Mouse (Mus musculus): ENCODE measurements around the gene Pitpnm2. TPM values are rescaled to one million over a fixed set of nuclear protein-coding genes. Genes with fewer than 3 reads are reported as not detected.

The Pitpnm2 gene
- polyA plus RNA-seq, 1 experiment: 0.66 TPM

DNA sequence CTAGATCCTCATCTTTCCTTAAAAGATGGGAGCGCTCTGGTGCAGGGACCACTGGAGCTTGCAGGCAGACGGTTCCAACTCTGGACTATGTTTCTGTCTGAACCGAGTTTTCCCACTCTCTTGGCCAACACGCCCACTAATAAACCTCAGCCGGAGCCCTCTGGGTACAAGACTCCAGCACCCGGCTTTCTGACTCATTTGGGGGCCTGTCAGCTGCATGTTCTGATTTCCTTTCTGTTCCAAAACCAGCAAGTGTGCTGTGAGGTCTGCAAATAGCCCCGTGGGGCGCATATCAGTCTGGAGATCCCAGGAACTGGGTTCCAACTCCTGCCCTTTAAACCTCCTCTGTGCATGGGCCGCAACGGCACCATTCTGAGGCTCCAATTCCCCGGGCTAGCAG is 86.1 kb downstream of the Pitpnm2 start:
- no peak for TF ChIP-seq CTCF (IDR thresholded peaks at IDR 0.05; ENCODE audit: low read depth, low read length)
- no peak for TF ChIP-seq POLR2A (IDR thresholded peaks at IDR 0.05; ENCODE audit: borderline replicate concordance, low read depth, low read length)
- H3K27ac ChIP-seq (ENCODE audit: insufficient read depth, low read depth, low read length): no peak overlapping the region
- H3K4me1 ChIP-seq (ENCODE audit: control insufficient read depth, insufficient read depth, low read length): peaks cover 8% of the 10 kb centered on the region
- no peak overlapping the region for H3K4me3 ChIP-seq (ENCODE audit: insufficient read depth, low read length)

DNA sequence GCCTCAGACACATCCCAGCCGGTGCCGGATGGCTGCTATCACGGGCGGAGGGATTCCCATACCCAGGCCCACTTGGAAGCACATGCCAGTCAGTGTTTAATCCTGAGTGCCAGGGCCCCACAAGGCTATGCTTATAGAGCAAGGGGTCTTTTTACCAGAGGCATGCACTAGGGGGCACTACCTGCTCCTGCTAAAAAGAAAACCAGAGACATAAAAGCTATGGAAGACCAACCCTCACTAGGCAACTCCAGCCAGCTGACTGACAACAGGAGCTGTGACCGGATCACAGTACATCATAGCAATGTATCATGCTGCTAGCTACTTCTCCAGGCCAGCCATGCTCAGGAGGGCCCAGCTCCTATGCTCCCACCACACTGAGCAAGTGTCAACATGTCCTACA is 87.0 kb downstream of the Pitpnm2 start:
- no peak overlapping the region for H3K27ac ChIP-seq (ENCODE audit: insufficient read depth, low read depth, low read length)
- H3K4me3 ChIP-seq (ENCODE audit: insufficient read depth, low read length): no peak overlapping the region
- peaks cover 8% of the 10 kb centered on the region for H3K4me1 ChIP-seq (ENCODE audit: control insufficient read depth, insufficient read depth, low read length)
- peak; percentile 3; the same call in 1 of the 2 replicates for TF ChIP-seq CTCF (IDR thresholded peaks at IDR 0.05; ENCODE audit: low read depth, low read length)
- no peak for TF ChIP-seq POLR2A (IDR thresholded peaks at IDR 0.05; ENCODE audit: borderline replicate concordance, low read depth, low read length)

DNA sequence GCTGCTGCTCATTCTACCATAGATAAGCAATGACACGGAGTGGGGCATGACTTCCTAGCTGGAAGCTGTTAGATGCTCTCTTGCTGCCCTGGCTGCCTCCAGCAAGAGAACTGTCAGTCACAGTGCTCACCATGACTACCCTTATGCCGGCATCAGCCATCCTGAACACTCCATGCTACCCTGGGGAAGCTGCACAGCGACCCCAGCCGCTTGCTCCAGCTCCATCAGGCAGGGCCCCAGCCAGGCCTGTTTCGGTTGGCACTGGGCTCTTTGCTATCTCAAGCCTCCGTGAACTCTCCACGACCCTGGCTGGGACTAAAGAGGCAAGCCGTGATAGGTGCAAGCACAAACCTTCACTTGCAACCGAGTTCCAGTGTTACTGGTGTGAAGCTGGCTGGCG is 87.7 kb downstream of the Pitpnm2 start:
- peaks cover 8% of the 10 kb centered on the region for H3K4me1 ChIP-seq (ENCODE audit: control insufficient read depth, insufficient read depth, low read length)
- H3K27ac ChIP-seq (ENCODE audit: insufficient read depth, low read depth, low read length): no peak overlapping the region
- TF ChIP-seq POLR2A (IDR thresholded peaks at IDR 0.05; ENCODE audit: borderline replicate concordance, low read depth, low read length) (no peak), CTCF (IDR thresholded peaks at IDR 0.05; ENCODE audit: low read depth, low read length) (no peak)
- no peak overlapping the region for H3K4me3 ChIP-seq (ENCODE audit: insufficient read depth, low read length)

DNA sequence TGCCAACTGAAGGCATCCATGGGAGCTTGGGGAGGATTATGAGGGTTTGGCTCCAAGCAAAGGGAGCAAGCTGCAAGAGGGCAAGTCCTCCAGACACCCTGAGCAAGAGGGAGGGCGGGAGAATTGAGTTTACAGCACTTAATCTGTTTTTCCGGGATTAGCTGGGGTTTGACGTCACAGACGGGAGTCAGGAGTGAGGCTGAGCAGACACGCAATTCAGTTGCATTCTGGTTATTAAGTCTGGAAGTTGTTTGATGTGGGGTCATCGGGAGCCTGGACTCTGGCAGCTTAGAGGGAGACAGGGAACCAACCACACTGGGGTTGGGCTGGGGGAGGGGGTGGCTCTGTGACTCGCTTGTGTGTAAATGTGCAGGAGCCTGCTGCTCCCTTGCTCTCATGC is 90.1 kb downstream of the Pitpnm2 start:
- no peak overlapping the region for H3K4me3 ChIP-seq (ENCODE audit: insufficient read depth, low read length)
- TF ChIP-seq CTCF (IDR thresholded peaks at IDR 0.05; ENCODE audit: low read depth, low read length) (no peak), POLR2A (IDR thresholded peaks at IDR 0.05; ENCODE audit: borderline replicate concordance, low read depth, low read length) (no peak)
- H3K4me1 ChIP-seq (ENCODE audit: control insufficient read depth, insufficient read depth, low read length): no peaks in the 10 kb centered on the region
- no peak overlapping the region for H3K27ac ChIP-seq (ENCODE audit: insufficient read depth, low read depth, low read length)

DNA sequence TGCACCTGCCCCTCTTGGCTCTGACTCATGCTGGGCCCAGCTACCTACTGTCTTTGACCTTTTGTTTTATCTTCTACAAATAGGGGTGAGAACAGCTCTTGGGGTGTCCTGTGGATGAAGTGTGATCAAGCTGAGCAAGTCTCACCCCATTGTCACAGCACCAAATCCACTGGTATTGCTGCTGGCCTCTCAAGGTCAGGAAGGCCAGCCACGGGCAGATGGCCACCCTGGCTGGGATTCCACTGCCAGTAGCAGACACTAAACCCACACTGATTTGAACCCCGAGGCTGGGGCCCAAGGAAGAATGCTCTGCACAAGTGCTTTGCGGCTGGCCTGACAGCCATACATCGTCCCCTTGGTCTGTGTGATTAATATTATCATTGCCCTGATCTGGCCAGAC is 91.3 kb downstream of the Pitpnm2 start:
- no peak overlapping the region for H3K4me3 ChIP-seq (ENCODE audit: insufficient read depth, low read length)
- TF ChIP-seq POLR2A (IDR thresholded peaks at IDR 0.05; ENCODE audit: borderline replicate concordance, low read depth, low read length) (no peak), CTCF (IDR thresholded peaks at IDR 0.05; ENCODE audit: low read depth, low read length) (no peak)
- no peaks in the 10 kb centered on the region for H3K4me1 ChIP-seq (ENCODE audit: control insufficient read depth, insufficient read depth, low read length)
- no peak overlapping the region for H3K27ac ChIP-seq (ENCODE audit: insufficient read depth, low read depth, low read length)

DNA sequence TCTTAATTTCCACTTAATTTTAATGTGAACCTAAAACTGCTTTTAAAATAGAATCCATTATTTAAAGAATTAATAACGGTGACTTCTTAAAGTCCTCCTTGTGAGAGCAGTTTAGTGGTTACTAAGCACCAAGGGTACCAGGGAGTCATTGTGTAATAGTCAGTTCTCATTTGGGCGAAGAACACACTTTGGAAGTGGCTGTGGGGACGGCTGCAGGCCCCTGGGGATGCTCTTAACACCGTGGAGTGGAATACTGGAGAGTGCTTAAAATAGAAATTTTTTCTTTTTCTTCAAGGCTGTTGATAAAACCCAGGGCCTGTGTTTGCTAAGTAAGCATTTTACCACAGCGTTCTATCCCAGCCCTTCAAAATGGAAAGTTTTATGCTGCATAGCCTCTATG is 93.6 kb downstream of the Pitpnm2 start:
- no peaks in the 10 kb centered on the region for H3K4me1 ChIP-seq (ENCODE audit: control insufficient read depth, insufficient read depth, low read length)
- no peak overlapping the region for H3K4me3 ChIP-seq (ENCODE audit: insufficient read depth, low read length)
- no peak for TF ChIP-seq POLR2A (IDR thresholded peaks at IDR 0.05; ENCODE audit: borderline replicate concordance, low read depth, low read length)
- TF ChIP-seq CTCF (IDR thresholded peaks at IDR 0.05; ENCODE audit: low read depth, low read length): no peak

DNA sequence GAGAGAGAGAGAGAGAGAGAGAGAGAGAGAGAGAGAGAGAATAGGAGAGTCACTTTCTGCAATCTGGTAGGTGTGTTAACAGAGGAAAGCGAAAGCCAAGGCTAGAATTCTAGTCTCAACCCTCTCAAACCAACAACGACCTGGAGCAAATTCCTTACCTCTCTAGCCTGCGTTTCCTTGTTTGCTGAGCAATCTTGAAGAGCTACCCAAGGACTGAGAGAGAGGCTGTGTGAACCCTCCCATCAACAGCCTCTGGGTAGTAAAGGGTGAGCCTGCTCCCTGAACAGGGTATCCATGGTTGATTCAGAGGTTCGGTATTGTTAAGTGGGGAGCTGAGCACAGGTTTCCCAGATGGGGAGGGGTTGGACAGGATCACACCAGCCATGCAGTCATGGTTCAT is 96.8 kb downstream of the Pitpnm2 start:
- H3K4me1 ChIP-seq (ENCODE audit: control insufficient read depth, insufficient read depth, low read length): no peaks in the 10 kb centered on the region
- H3K27ac ChIP-seq (ENCODE audit: insufficient read depth, low read depth, low read length): no peak overlapping the region
- no peak overlapping the region for H3K4me3 ChIP-seq (ENCODE audit: insufficient read depth, low read length)
- TF ChIP-seq CTCF (IDR thresholded peaks at IDR 0.05; ENCODE audit: low read depth, low read length) (no peak), POLR2A (IDR thresholded peaks at IDR 0.05; ENCODE audit: borderline replicate concordance, low read depth, low read length) (no peak)

More for the DNA sequence above, 93.6 kb downstream of the Pitpnm2 start:
- no peak overlapping the region for H3K27ac ChIP-seq (ENCODE audit: insufficient read depth, low read depth, low read length)

DNA sequence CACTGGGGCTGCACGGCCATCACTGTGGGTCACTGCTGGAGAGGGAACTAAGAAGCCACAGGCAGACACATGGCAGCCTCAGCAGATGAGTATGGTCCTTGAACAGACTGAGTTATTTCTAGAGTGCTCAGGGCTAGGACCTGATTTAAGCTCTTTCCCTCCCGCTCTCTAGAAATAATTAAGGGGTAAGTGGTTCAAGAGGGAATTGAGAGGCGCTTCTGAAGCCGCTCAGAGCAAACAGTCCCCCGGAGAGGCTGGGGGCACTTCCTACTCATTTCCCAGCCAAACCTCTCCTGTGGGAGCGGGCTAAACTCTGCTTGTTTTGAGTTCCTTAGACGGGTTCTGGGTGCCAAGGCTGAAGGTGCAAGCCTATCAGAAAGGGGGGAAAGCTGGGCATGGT is 98.7 kb downstream of the Pitpnm2 start:
- Histone ChIP-seq H3K4me3 (ENCODE audit: insufficient read depth, low read length) (no peak overlapping the region), H3K27ac (ENCODE audit: insufficient read depth, low read depth, low read length) (no peak overlapping the region), H3K4me1 (ENCODE audit: control insufficient read depth, insufficient read depth, low read length) (no peaks in the 10 kb centered on the region)
- no peak for TF ChIP-seq CTCF (IDR thresholded peaks at IDR 0.05; ENCODE audit: low read depth, low read length)
- TF ChIP-seq POLR2A (IDR thresholded peaks at IDR 0.05; ENCODE audit: borderline replicate concordance, low read depth, low read length): no peak

DNA sequence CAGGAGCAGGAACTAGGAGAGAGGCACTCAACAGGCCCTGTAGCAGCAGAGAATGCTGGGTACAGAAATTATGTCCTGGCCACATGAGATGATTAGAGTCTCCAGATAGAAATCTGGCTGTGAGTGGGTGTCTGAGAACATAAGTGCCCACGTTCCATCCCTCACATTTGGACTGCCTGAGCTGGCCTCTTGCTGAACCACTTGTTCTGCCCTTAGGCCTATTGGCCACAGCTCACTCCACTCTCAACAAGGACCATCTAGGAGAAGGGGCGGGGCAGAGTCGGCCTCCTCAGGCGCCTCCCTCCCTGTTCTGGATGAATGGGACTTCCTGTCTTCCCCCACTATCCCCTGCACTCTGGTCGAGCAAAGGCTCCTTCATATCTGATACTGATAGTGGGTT is 100.5 kb downstream of the Pitpnm2 start:
- no peak for TF ChIP-seq CTCF (IDR thresholded peaks at IDR 0.05; ENCODE audit: low read depth, low read length)
- TF ChIP-seq POLR2A (IDR thresholded peaks at IDR 0.05; ENCODE audit: borderline replicate concordance, low read depth, low read length): no peak
- no peaks in the 10 kb centered on the region for H3K4me1 ChIP-seq (ENCODE audit: control insufficient read depth, insufficient read depth, low read length)

DNA sequence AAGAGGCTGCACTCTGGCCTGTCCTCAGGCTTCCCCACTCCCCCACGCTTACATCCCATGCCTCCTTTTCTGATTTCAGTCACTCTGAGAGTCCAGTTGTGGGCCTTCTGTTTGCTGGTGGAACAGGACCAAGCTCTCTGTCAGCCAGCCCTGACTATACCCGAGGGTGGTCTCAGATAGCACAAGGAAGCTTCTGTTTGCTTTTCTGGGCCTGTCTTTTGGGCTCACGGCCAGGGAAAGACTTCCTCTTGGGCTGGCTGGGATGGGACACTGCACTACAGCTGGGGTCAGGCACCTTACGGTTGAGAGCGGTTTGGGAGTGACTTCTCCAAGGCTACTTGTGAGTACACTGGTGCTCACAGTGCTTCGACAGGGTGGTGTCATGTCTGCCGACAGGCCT is 111.5 kb downstream of the Pitpnm2 start:
- Histone ChIP-seq H3K4me3 (ENCODE audit: insufficient read depth, low read length) (no peak overlapping the region), H3K27ac (ENCODE audit: insufficient read depth, low read depth, low read length) (no peak overlapping the region), H3K4me1 (ENCODE audit: control insufficient read depth, insufficient read depth, low read length) (no peaks in the 10 kb centered on the region)
- no peak for TF ChIP-seq POLR2A (IDR thresholded peaks at IDR 0.05; ENCODE audit: borderline replicate concordance, low read depth, low read length)
- TF ChIP-seq CTCF (IDR thresholded peaks at IDR 0.05; ENCODE audit: low read depth, low read length): no peak

More for the DNA sequence above, 100.5 kb downstream of the Pitpnm2 start:
- H3K4me3 ChIP-seq (ENCODE audit: insufficient read depth, low read length): no peak overlapping the region
- no peak overlapping the region for H3K27ac ChIP-seq (ENCODE audit: insufficient read depth, low read depth, low read length)

DNA sequence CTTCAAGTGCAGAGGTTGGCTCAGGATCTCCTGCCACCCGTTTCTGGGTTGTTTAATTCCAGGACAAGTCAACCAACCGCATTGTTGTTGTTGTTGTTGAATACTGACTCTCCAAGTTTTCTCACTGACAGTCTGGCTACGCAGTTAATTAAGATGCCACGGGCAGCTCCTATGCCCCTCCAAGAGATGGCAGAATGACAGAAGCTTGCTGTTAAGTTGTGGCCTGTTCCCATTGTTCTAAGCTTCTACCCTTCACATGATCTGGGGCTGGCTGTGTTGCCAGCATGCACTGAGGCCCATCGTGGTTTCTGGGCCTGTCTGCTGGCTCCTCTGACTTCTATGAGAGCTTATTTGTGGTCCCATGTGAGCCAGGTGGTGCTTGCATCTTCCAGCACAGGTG is 115.3 kb downstream of the Pitpnm2 start:
- H3K4me1 ChIP-seq (ENCODE audit: control insufficient read depth, insufficient read depth, low read length): no peaks in the 10 kb centered on the region
- TF ChIP-seq CTCF (IDR thresholded peaks at IDR 0.05; ENCODE audit: low read depth, low read length) (no peak), POLR2A (IDR thresholded peaks at IDR 0.05; ENCODE audit: borderline replicate concordance, low read depth, low read length) (no peak)
- H3K27ac ChIP-seq (ENCODE audit: insufficient read depth, low read depth, low read length): no peak overlapping the region
- H3K4me3 ChIP-seq (ENCODE audit: insufficient read depth, low read length): no peak overlapping the region
